Mouse (Mus musculus) lung, embryonic 16.5 days (tissue): ENCODE data around the gene Tbc1d14. TPM values are rescaled to one million over a fixed set of nuclear protein-coding genes. Genes with fewer than 3 reads are reported as not detected.
A peak's percentile ranks its signal among the peaks of the same experiment; 100 is the strongest.

Experiments used
- ATAC-seq: fragments of 200-750 bp; cut with Nextera tagmentation; 2 replicates; pipeline ENCODE4 v1.8.0; 2017; ENCODE audit warnings: low read depth, mild to moderate bottlenecking, moderate library complexity
- H3K27ac ChIP-seq: fragments of 300-500 bp; sonication (generic); 2 replicates; pipeline ENCODE4 v1.5.1; 2014; ENCODE audit warnings: mild to moderate bottlenecking, control low read depth, low read length
- H3K27me3 ChIP-seq: fragments of 300-500 bp; sonication (generic); 2 replicates; pipeline ENCODE4 v1.6.1; 2014; ENCODE audit warnings: low read depth, low read length, mixed read lengths; ENCODE audit not compliant: control insufficient read depth, insufficient read depth
- H3K36me3 ChIP-seq: fragments of 300-500 bp; sonication (generic); 2 replicates; pipeline ENCODE4 v1.6.1; 2014; ENCODE audit warnings: low read length; ENCODE audit not compliant: control insufficient read depth, insufficient read depth
- H3K4me1 ChIP-seq: fragments of 300-500 bp; sonication (generic); replicated peaks from 2 replicates; pipeline ENCODE4 v1.6.1; 2014; ENCODE audit warnings: low read length, mixed read lengths; ENCODE audit not compliant: control insufficient read depth, insufficient read depth
- H3K4me2 ChIP-seq: fragments of 300-500 bp; sonication (generic); 2 replicates; pipeline ENCODE4 v1.6.1; 2014; ENCODE audit warnings: low read depth, low read length, control low read depth
- H3K4me3 ChIP-seq: fragments of 300-500 bp; sonication (generic); 2 replicates; pipeline ENCODE4 v1.5.1; 2014; ENCODE audit warnings: mild to moderate bottlenecking, low read length, control low read depth
- H3K9ac ChIP-seq: fragments of 300-500 bp; sonication (generic); 2 replicates; pipeline ENCODE4 v1.6.1; 2014; ENCODE audit warnings: low read length, control low read depth
- H3K9me3 ChIP-seq: fragments of 300-500 bp; sonication (generic); 2 replicates; pipeline ENCODE4 v1.6.1; 2016; ENCODE audit warnings: low read length; ENCODE audit not compliant: control insufficient read depth
- WGBS: fragments of 180-500 bp; shearing (Covaris S2); extraction: QIAGEN DNeasy Blood & Tissue Kit; methylation state at CpG from one replicate; pipeline ENCODE4 v1.1.7; 2014; 5-methylcytosine and 5-hydroxymethylcytosine counted together
- polyA plus RNA-seq: library from polyadenylated mRNA; unstranded; fragments of >200 nt; fragmentation: Nextera tagmentation; extraction: Ambion mirVana; gene quantifications from 2 replicates; pipeline ENCODE4 v1.2.1, GENCODE M21; 2015

The Tbc1d14 gene
- 25.2 and 25.9 TPM in 2 replicates for polyA plus RNA-seq

DNA sequence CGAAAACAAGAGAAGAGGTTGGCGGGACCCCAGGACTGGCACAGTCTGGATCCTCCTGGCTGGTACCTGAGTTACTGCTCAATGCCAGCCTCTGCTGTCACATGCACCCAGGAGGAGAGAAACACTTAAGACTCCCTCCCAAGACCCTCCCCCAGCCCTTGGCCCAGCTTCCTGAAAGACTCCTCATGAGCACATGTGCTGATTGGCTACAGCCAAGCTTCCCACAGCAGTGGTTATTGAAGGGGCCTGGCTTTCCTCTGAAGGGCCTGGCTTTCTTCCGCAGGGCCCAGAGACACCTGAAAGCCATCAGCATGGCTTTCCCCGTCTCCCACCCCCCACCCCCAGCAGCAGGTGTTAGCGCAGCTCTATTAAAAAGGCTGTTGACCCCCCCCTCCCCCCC lies at the start of gene Tbc1d14:
Gene Tbc1d14, minus strand, starts transcription at position 101 of the 400 bp plus-strand sequence.
- Histone ChIP-seq H3K27me3 (no peaks in the 10 kb centered on the region), H3K4me3 (no peak within 1 kb of the TSS), H3K9me3 (no peaks in the 10 kb centered on the region), H3K9ac (no peak within 1 kb of the TSS), H3K4me1 (no peaks in the 10 kb centered on the region), H3K4me2 (no peak within 1 kb of the TSS), H3K36me3 (no peaks in the 10 kb centered on the region), H3K27ac (no peak within 1 kb of the TSS)
- no peak for ATAC-seq
- WGBS: 69% methylated on average over 5 of the region's 5 CpGs

DNA sequence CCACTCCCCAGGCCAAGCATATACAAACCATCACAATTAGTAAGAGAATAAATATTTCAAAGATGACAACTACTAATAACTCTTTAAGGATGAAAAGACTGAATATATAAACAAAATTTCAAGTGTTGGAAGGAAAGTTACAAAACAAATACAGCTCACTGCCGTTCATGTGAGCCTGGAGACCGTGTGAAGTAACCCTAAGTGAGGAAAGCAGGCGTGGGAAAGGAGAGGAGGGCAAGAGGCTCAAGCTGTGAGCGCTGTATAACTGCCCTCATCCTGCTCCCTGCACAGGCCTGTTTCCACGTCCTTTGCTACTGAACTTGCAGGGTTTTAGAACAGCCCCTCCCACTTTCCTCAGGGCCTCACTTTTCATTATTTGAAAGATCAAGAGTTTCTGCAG lies 32.5 kb upstream of the Tbc1d14 start:
- no peak overlapping the region for H3K27ac ChIP-seq
- no peak overlapping the region for H3K4me3 ChIP-seq
- no peaks in the 10 kb centered on the region for H3K27me3 ChIP-seq
- no peak overlapping the region for H3K4me2 ChIP-seq
- peaks cover 6% of the 10 kb centered on the region for H3K4me1 ChIP-seq
- no peak for ATAC-seq
- no peaks in the 10 kb centered on the region for H3K9me3 ChIP-seq
- H3K9ac ChIP-seq: no peak overlapping the region
- peaks cover 7% of the 10 kb centered on the region; the same call in 1 of the 2 replicates for H3K36me3 ChIP-seq
- 30% methylated on average over 5 of the region's 5 CpGs for WGBS

DNA sequence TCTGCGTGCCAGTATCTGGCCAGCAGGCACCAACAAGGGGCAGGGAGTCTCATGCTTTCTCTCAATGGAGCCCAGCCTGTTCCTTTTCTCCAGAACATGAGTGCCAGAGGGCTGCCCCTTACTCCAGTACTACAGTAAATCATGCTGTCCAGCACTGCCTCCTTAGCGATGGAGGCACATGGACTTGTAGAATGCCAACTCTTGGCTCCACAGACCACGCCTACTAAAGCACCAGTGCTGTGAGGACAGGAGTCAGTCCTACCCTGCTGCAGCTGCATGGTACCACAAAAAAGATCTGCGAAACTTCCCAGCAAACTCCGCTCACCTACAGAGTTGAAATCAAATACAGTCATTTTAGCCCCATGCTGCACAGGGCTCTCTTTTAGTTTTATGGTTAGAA lies 30.6 kb upstream of the Tbc1d14 start:
- peaks cover 2% of the 10 kb centered on the region; the same call in 1 of the 2 replicates for H3K36me3 ChIP-seq
- 94% methylated on average over 5 of the region's 5 CpGs for WGBS
- H3K27me3 ChIP-seq: no peaks in the 10 kb centered on the region
- H3K4me3 ChIP-seq: no peak overlapping the region
- peaks cover 6% of the 10 kb centered on the region for H3K4me1 ChIP-seq
- no peaks in the 10 kb centered on the region for H3K9me3 ChIP-seq
- no peak overlapping the region for H3K9ac ChIP-seq
- no peak for ATAC-seq
- H3K27ac ChIP-seq: no peak overlapping the region
- no peak overlapping the region for H3K4me2 ChIP-seq

DNA sequence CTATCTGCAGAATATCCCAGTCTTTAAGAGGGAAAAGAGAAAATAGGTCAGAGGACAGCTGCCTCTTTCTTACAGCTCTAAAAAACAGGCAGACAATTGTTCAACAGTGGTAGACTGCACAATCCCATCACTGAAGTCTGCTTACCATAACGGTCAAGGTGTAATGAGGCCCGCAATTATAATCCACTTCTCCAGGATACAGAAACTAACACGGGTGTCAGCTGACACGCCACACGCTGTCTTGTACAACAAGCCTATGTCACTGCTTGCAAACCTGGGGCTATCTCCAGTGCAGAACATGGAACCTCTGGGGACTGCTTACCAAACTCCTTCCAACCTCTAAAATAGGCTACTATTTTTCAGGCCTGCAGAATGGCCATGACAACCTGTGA lies 28.0 kb upstream of the Tbc1d14 start:
- H3K4me2 ChIP-seq: no peak overlapping the region
- no peak overlapping the region for H3K4me3 ChIP-seq
- H3K27me3 ChIP-seq: no peaks in the 10 kb centered on the region
- ATAC-seq: no peak
- H3K36me3 ChIP-seq: peaks cover 11% of the 10 kb centered on the region
- H3K4me1 ChIP-seq: peaks cover 6% of the 10 kb centered on the region
- no peak overlapping the region for H3K9ac ChIP-seq
- WGBS: 73% methylated on average over 5 of the region's 5 CpGs
- peak overlapping the region; percentile 46; the same call in 1 of the 2 replicates for H3K27ac ChIP-seq
- H3K9me3 ChIP-seq: no peaks in the 10 kb centered on the region

DNA sequence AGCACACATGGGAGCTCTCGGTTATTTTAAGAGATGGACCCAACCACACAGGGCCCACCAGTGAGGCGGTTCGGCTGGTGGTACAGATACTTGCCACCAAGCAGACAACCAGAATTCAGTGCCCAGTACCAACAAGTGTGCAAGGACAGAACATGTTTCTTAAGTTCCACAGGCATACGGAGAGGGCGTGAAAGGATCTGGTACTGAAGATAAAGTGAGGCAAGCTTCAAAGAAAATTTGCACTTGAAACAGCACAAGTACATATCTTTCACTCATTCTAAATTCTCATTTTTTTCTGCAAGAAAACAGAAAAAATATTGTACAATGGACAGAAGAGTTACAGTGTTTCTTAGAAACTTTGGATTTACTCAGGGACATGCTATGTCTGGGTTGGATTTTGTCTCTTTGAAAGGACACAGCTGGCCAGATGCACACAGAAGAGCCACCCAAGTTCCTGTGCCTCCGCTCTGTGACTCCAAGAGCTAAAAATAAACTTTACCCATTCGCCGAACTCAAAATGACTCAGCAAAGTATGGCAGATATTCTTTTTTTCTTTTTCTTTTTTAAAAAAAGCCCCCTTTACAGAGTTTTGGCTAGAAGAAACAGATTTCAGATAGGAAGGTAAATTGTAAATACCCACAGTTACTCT lies 27.5 kb upstream of the Tbc1d14 start:
- 65% methylated on average over 8 of the region's 8 CpGs for WGBS
- Histone ChIP-seq H3K4me3 (no peak overlapping the region), H3K9ac (no peak overlapping the region), H3K27ac (0 out of 2 replicates have a peak overlapping the region, but pooled peaks have one; percentile 46), H3K4me1 (peaks cover 4% of the 10 kb centered on the region; the same call in 1 of the 2 replicates), H3K9me3 (no peaks in the 10 kb centered on the region), H3K36me3 (peaks cover 16% of the 10 kb centered on the region), H3K4me2 (no peak overlapping the region), H3K27me3 (no peaks in the 10 kb centered on the region)
- ATAC-seq: peak; percentile 67; the same call in 1 of the 2 replicates

DNA sequence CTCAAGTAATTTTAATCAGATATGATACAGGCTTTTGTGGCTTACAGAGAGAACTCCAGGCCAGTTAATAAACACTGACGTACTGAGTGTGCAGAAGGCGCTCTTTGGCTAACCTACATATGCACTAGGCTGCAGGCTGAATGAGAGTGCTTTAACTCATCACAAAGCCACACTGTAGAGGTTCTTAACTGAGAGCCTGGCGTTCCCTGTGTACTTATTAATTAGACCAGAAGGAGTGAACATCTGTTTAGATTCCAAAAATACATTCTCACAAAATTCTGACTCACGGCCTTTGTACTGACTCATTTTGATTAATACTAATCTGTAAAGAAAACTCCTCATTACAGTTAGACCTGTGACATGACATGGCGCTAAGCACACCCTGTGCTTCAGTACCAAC lies 25.8 kb upstream of the Tbc1d14 start:
- WGBS: 82% methylated on average over 5 of the region's 5 CpGs
- H3K4me3 ChIP-seq: no peak overlapping the region
- H3K27me3 ChIP-seq: no peaks in the 10 kb centered on the region
- H3K9ac ChIP-seq: no peak overlapping the region
- no peak for ATAC-seq
- no peak overlapping the region for H3K4me2 ChIP-seq
- H3K27ac ChIP-seq: no peak overlapping the region
- H3K4me1 ChIP-seq: peaks cover 4% of the 10 kb centered on the region; the same call in 1 of the 2 replicates
- H3K9me3 ChIP-seq: no peaks in the 10 kb centered on the region
- peaks cover 22% of the 10 kb centered on the region for H3K36me3 ChIP-seq

DNA sequence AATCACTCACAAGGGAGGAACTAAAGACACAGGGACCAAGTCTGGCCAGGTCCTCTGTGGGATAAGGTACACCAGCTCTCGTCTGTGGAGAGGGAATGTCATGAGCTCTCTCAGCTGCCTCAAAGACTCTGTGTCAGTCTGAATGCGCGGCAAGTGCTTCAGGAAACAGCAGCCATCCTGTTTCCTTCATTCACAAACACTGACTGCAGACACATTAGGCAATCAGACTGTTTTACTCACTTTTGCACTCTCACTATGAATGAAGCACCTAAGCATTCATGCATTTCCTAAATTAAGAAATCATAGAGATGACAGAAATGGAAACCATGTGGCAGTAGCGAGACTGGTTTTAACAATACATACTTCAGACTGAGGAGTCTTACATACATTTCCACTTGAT lies 25.3 kb upstream of the Tbc1d14 start:
- no peak for ATAC-seq
- Histone ChIP-seq H3K36me3 (peaks cover 22% of the 10 kb centered on the region), H3K27me3 (no peaks in the 10 kb centered on the region), H3K4me2 (no peak overlapping the region), H3K9ac (no peak overlapping the region), H3K4me3 (no peak overlapping the region), H3K9me3 (no peaks in the 10 kb centered on the region), H3K4me1 (peaks cover 4% of the 10 kb centered on the region; the same call in 1 of the 2 replicates), H3K27ac (no peak overlapping the region)
- WGBS: 55% methylated on average over 4 of the region's 4 CpGs

DNA sequence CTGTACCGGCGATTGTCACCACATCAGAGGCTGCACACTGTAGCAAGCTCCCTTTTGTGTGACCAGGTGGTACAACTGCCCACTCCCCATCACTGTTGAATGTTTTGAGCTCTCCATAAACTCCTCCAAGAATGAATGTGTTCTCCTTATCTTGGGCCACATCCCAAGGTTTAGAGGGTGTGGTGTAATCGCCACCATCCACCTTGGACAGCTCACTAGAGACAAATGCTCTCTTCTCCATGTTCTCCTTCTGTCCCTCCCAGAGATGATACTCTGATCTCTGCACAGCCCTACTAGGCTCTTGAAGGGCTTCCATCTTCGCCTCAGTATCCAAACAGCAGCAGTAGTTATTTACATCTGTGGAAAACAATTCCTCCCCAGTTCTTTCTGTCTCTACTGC lies 21.0 kb upstream of the Tbc1d14 start:
- H3K27me3 ChIP-seq: no peaks in the 10 kb centered on the region
- H3K4me1 ChIP-seq: no peaks in the 10 kb centered on the region
- no peaks in the 10 kb centered on the region for H3K9me3 ChIP-seq
- no peak overlapping the region for H3K9ac ChIP-seq
- no peak overlapping the region for H3K4me2 ChIP-seq
- H3K27ac ChIP-seq: no peak overlapping the region
- no peak for ATAC-seq
- H3K36me3 ChIP-seq: peaks cover 24% of the 10 kb centered on the region
- no peak overlapping the region for H3K4me3 ChIP-seq
- WGBS: 75% methylated on average over 4 of the region's 4 CpGs

DNA sequence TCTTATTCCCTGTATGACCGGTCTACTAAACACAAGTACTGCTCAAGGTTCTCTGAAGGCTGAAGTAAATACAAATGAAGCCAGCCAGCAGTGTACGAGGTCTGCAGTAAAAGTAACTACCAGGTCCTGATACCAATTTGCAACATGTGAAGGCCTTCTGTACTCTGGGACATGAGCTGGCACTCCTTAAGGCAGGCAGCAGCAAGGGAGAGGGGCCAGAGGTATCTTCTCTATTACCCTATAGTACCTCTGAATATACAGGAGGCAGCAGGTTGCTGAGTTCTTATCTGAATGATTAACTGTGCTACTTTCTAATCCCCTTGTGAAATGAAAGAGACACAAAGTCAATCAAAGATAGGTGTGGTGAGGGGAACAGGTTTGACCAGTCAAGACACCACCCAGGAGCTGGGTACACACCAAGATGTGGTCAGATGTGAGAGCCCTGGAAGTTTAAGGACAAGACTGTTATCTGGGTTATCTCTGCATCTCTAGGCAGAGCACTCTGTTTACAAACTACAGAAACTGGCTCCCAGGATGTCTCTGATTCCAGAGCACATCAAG lies 15.9 kb upstream of the Tbc1d14 start:
- Histone ChIP-seq H3K36me3 (peaks cover 5% of the 10 kb centered on the region; the same call in 1 of the 2 replicates), H3K27me3 (no peaks in the 10 kb centered on the region), H3K27ac (no peak overlapping the region), H3K4me1 (no peaks in the 10 kb centered on the region), H3K4me2 (no peak overlapping the region), H3K9ac (no peak overlapping the region), H3K9me3 (no peaks in the 10 kb centered on the region), H3K4me3 (no peak overlapping the region)
- WGBS: 84% methylated on average over 2 of the region's 2 CpGs
- no peak for ATAC-seq
